Mouse (Mus musculus) ovary, adult 2 months (tissue): Measurements from ENCODE around the gene Gm21812. TPM values are rescaled to one million over a fixed set of nuclear protein-coding genes. Genes with fewer than 3 reads are reported as not detected.

Experiments
- polyA plus RNA-seq: library from polyadenylated mRNA; depleted of rRNA; stranded (reverse); fragments of >200 nt; gene quantifications from 2 replicates; pipeline ENCODE4 v1.2.3, GENCODE M21; 2012; rRNA removed

Gene Gm21812
- not detected in 2 replicates for polyA plus RNA-seq

GRCm38 (mm10) chrY:9347084-9347483 lies at the start of gene Gm21812:
Gene Gm21812, minus strand, starts transcription at chrY:9347184.

Other genes starting within 250 kb of the Gm21812 start
- not detected in 2 replicates for gene Gm21292, start 213.3 kb downstream of the Gm21812 start, polyA plus RNA-seq
- gene Gm21721, start 145.0 kb downstream of the Gm21812 start, polyA plus RNA-seq: not detected in 2 replicates
- not detected in 2 replicates for gene Gm21874, start 69.0 kb upstream of the Gm21812 start, polyA plus RNA-seq